Mouse (Mus musculus) cerebellum, adult 11 months (tissue): Measurements from ENCODE around the gene Grwd1.
A peak's percentile ranks its signal among the peaks of the same experiment; 100 is the strongest.

Experiments used
- DNase-seq: peaks from one replicate; pipeline ENCODE4 v3.0.0; 2022

Gene Grwd1

DNA sequence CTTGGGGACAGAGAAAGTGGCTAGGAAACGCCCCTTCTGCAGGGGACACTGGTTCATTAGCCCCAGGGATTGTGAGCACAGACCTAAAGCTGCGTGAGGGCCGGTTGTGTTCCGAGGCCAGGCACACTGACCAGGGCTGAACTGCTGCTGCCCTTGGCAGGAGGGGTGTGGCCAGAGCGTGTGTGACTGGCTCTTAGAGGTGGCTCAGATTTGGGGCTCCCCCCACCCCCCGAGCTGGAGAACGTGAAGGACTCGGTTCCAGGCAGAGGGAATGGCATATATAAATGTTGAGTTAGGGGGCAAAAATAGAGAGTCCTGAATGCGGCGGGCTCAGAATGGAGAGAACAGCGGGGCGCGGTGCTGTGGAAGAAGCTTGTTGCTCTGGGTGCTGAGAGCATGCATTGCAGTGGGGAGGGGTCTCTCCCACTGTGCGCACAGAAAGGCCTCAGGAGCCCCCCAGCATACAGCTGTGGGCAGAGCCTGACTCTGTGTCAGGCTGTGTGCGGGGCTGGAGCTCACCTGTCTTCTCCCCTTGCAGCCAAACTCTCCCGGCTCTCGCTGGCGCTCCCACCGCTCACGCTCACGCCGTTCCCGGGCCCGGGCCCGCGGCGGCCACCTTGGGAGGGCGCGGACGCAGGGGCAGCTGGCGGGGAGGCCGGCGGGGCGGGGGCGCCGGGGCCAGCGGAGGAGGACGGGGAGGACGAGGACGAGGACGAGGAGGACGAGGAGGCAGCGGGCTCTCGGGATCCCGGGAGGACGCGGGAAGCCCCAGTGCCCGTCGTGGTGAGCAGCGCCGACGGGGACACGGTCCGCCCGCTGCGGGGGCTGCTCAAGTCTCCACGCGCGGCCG, 32.9 kb downstream of the Grwd1 start:
- no peak for DNase-seq

DNA sequence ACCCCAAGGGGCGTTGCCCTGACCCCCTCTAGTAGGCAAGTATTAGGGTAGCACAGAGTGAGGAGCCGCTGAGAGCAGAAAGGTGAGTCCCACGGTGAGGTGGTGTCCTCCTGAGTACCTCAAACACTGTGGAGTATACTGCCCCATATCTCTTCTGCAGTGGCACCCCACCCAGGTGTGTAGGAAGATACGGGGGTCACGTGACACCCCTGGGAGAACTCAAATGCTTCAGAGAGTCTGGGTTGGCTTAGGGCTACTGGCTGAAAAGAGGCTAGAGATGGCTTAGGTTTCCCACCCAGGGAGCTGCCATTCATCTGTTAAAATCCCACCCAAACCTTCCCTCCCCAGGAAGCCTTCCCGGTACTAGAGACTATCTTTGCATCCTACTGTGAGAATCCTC, 33.8 kb downstream of the Grwd1 start:
- DNase-seq = no peak

DNA sequence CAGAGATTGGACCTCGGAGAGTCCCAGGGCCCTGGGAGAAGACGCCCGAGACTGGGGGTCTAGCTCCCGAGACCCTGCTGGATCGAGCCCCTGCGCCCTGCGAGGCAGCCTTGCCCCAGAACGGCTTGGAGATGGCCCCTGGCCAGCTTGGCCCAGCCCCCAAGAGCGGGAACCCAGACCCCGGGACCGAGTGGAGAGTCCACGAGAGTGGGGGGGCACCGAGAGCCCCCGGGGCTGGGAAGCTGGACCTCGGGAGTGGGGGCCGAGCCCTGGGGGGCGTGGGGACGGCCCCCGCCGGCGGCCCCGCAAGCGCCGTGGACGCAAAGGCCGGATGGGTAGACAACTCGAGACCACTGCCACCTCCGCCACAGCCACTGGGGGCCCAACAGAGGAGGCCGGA, 35.8 kb downstream of the Grwd1 start:
- DNase-seq = no peak

DNA sequence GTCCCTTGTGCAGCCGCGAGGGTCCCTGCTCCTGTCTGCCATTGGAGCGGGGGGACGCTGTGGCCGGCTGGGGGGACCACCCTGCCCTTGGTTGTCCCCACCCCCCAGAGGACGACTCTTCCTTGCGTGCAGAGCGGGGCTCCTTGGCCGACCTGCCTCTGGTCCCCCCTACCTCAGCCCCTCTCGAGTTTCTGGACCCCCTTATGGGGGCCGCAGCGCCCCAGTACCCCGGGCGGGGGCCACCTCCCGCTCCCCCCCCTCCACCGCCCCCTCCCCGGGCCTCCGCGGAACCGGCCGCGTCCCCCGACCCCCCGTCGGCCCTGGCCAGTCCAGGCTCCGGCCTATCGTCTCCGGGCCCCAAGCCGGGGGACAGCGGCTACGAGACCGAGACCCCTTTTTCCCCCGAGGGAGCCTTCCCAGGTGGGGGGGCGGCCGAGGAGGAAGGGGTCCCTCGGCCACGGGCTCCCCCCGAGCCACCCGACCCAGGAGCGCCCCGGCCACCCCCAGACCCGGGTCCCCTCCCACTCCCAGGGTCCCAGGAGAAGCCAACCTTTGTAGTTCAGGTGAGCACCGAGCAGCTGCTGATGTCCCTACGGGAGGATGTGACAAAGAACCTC, 36.7 kb downstream of the Grwd1 start:
- DNase-seq = no peak

DNA sequence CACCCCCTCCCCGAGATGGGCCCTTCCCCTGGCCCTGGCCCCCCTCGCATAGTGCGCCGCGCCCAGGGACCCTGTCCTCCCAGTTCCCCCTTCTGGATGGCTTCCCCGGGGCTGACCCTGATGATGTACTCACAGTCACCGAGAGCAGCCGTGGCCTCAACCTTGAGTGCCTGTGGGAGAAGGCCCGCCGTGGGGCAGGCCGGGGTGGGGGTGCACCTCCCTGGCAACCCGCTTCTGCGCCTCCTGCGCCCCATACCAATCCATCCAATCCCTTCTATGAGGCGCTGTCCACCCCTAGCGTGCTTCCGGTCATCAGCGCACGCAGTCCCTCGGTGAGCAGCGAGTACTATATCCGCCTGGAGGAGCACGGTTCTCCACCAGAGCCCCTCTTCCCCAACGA, 37.5 kb downstream of the Grwd1 start:
- no peak for DNase-seq

DNA sequence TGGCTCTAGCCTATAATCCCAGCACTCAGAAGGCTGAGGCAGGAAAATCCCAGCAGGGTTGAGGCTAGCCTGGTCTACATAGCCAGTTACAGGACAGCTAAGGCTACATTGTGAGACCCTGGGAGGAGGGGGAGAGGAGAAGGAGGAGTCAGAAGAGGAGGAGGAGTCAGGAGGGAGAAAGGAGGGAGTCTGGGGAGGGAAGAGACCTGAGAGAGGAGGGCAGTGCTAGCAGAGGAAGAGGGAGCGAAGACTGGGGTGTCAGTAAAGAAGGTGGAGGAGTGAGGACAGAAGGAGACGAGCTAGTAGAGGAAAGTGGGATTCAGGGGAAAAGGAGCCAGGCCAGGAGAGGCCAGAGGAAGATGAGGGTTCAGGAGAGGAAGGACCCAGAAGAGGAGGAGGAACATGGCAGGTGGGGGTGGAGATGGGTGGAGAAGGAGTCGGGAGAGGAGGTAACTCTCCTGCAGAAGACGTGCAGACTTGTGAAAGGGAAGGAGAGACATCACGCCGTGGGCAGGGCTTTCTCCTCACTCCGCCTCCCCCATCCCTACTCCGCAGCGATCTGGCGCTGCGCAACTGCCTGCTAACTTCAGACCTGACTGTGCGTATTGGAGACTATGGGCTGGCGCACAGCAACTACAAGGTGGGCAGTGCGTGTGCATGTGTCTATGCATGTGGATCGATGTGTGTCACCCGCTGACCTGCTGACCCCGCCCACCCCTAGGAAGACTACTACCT, 38.8 kb downstream of the Grwd1 start:
- DNase-seq = no peak

DNA sequence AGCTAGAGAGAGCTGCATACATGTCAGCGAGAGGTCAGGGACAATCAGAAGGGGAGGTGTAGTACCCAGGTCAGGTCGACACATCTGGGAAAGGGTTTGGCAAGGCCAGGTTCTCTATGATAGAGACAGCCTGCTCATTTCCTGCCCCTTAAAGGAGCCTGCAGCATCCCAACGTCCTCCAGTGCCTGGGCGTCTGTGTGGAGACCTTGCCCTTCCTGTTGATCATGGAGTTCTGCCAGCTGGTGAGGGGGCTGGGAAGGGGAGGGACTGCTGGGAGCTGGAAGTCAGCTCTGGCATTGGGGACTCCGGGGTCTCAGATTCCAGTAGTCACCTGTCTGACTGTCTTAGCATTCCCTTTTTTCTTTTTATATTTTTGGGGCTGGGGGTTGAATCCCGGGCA, 40.0 kb downstream of the Grwd1 start:
- DNase-seq = no peak

DNA sequence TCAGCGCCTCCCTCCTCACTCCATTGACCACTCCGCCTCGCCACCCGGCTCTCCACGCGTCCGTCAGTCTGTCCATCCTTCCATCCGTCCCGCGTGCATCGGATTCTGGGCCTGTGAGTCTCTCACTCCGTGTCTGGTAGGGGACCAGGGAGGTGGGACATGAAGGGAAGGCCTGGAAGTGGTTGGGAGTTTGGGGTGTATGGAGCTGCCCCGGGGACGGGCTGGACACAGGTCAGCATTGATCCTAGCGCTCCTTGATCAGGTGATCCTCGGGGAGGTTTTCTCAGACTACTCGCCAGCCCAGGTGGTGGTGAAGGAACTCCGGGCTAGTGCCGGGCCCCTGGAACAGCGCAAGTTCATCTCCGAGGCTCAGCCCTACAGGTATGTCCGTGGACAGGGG, 43.1 kb downstream of the Grwd1 start:
- no peak for DNase-seq

DNA sequence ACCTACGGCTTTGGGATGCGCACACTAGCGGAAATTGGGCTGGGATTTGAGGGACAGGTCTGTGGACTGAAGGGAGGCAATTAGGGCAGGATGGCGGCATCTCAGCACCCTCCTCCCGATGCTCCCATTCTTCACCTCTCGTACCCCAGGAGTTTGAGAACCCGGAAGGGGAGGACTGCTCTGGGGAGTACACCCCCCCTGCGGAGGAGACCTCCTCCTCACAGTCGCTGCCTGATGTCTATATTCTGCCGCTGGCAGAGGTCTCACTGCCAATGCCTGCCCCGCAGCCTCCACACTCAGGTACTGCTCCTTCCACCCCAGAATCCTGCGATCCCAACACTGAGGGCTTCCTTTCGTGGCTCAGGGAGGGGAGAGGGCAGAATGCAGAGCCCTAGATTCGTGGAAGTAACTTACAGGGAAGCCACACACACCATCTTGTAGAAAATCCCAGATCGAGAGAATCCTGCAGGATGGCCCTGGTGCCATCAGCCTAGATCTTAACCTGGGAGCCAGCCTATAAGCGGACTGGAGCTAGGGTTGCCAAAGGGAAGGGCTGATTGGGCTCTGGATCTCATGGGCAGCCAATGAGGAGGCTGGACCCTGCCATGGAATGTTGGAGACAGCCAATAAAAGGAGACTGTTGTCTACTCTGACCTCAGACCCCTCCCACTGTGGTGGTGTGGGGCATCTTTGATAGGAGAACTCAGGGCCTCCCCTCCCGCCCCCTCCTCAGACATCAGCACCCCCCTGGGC, 43.9 kb downstream of the Grwd1 start:
- peak; percentile 67 for DNase-seq

DNA sequence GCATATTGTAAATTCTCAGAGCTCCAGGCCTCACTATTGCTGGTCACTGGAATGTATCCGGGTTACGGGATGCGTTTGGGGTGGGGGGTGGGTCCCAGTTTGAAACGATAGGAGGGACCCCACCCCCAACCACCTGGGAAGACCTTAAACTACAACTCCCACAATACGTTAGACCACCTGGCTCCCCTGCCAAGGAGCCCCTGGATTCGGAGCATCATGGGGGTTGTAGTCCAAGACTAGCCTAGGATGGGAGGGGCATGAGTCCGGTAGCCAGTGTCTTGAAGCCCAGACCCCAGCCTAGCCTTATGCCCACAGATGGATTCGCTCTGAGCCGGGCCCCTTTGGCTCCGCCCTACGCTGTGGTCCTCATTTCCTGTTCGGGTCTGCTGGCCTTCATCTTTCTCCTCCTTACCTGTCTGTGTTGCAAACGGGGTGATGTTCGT, 44.6 kb downstream of the Grwd1 start:
- peak; percentile 74 for DNase-seq

DNA sequence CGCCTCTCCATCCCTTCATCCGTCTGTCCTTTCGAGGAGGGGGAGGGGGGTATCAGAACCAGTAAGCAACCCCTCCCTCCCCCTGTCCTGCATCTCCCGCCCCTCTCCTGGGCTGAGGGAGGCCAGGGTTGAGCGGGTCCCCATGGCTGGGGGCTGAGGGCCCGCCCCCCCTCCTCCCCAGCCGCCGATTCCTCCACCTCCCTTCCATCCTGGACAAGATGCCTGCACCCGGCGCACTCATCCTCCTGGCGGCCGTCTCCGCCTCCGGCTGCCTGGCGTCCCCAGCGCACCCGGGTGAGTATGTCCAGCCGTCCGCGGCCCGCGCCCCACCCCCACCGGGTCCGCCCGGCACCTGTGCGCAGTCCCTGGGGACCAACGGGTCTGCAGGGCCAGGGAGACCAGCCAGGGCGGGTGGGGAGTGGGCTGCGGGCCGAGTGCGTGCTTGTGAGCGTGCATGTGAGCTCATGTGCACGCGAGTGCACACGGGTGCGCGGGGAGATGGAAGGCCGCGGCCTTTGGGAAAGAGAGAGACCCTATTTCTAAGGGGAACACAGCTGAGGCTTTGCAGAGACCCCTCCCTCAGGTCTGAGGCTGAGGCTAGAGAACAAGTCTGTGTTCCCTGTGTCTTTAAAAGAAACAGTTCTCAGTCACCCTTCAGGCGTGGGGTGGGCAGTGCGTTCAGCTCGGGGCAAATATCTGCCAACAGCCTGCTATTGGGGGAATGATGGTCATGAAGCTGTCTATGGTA, 45.2 kb downstream of the Grwd1 start:
- DNase-seq = peak; percentile 75

DNA sequence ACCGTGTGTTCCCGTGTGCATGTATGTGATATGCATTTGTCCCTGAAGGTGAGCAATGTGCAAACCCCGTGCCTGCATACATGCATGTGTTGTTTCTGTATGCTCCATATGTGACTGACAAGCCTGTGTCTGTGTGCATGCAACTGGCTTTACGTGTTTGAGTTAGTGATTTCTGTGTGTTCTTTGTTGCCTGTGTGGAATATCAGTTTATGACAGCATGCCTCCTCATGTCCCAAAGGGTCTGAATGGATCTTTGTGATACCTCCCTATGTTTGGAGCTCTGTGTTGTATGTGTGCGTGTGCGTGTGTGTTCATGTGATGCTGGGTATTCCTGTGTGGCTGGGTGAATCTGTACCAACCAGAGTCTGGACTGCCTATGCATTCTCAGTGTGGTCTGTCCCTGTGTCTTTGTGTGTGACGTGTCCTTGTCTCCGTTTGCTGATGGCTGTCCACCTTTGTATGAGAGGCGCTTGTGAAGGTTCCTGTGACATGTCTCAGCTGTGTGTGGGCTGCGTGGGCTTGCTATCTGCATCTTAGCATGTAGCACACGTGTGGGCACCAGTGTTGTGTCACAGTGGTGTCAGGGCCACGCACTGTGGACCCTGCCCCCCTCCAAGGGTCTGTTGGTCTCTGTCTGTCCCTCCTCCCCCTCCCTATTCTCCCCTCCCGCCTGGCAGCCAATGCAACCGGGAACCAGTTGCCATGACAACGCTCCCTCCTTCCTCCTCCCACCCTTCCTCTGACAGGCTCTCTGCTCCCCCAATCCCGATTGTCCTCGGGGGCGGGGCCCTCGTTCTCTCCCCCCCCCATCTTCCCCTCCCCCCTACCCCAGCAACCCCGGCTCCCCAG, 46.0 kb downstream of the Grwd1 start, which contains the start of gene Sult2b1:
Gene Sult2b1, minus strand, starts transcription at position 146 of the 849 bp plus-strand sequence.
- DNase-seq = peak; percentile 90

DNA sequence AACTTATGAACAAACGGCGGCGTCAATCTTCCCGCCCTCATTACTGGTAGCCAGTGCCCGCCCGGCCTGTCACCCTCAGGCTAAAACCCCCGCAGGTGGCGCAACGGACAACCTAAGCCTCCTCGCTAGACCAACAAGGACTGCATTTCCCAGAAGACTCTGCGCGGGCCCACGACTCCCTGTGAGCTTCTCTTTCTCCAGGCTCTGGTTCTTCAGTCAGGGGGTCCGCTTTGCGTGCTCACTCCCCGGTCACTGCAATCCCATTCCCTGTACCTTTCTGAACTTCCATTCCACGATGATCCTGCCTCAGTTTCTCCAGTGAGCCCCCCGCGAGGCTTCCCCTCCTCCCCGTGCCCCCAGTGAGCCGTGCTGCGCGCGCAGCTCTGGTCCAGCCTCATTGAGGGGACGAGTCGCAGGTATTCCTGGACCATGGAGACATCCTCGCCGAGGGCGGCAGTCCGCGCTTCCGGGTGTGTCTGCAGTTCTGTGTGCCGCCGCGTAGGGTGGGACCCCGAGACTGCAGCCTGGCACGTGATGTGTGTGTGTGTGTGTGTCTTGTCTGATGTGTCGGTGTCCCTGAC, 47.1 kb downstream of the Grwd1 start, which contains the start of gene Lmtk3:
Gene Lmtk3, plus strand, starts transcription at position 228 of the 581 bp plus-strand sequence.
- DNase-seq = peak; percentile 81

DNA sequence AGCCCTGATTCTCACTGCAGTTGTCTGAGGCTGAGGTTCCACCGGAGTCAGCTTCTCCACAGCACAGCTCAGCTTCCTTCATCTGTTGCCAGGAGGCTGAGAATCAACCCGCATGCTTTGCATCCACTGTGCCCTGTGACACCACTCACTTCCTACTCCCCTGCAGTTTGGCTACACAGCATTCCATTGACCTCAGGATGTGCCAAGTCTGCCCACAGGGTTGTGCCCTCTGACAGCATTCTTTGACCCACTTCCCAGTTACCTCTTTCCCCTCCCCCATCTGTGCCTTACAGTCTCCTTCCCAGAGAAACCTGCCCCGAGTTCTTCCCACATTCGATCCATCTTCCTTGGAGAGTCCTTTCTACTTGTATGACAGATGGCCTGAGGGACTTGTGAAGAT, 48.5 kb downstream of the Grwd1 start:
- DNase-seq = no peak

DNA sequence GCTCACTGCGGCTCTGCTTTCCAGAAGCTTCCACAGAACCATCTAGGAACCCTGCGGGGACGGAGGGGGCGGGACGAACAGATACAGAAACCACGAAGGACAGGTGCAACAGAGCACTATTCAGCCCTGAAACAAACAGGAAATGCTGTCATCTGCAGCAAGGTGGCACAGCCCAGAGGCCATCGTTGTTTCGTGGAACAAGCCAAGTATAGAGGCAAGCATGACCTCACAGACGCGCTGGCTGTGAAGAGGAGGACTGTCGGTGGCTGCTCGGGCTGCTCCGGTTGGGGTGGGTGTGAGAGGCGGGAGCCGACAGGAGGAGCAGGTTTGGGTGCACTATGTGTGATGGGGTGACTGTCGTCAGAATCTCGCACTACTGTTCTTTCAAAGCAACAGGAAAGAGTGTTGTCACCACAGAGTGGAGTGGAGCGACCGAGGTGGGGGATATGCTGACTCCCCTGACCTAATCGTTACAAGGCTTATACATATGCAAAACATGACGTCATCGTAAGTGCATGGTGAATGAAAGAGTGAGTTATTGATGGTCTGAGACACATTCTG, 51.6 kb downstream of the Grwd1 start:
- DNase-seq = no peak

DNA sequence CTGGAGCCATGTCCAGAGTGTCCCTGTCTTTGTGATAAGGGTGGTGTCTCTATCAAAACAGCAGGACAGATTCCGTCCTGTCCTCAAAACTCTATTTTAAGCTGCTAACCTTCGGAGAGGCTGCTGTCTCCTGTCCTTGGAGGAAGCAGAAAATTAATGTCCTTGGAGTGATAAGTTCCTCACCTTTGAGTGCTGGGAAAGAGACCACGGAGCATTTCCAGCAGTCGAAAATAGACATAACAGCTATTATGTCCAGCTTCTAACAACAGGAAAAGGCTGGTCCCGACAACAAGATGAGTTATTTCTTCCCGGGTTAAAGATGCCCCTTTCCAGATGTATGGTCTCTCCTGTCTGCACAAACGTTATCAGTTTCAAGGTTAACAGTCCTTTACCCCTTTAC, 55.5 kb downstream of the Grwd1 start:
- no peak for DNase-seq
